Mouse (Mus musculus): ENCODE measurements around the gene Chrna10. TPM values are rescaled to one million over a fixed set of nuclear protein-coding genes. Genes with fewer than 3 reads are reported as not detected.

The Chrna10 gene
- polyA plus RNA-seq, 1 experiment from 2014 or later: not detected

DNA sequence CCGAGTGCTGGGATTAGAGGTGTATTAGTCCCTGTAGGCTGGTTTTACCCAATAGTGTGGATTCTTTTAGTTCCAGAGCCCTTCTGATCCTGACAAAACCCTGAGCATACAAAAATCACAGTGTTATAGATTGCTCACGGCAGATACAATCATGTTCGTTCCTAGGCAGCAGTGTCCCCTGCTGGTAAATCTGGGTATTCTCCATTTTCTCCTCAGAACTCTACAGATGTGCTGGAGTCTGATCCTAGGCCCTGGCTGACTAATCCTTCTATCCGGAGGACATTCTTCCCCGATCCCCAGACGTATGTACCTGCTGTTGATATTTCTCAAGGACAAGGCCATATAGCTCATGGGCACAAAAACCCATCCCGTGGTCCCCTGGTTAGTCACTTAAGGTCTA is 38.1 kb downstream of the Chrna10 start:
- no peak overlapping the region for H3K27ac ChIP-seq (replicated peaks)
- no peaks in the 10 kb centered on the region for H3K9me3 ChIP-seq
- no peaks in the 10 kb centered on the region for H3K27me3 ChIP-seq
- H3K36me3 ChIP-seq: peaks cover 90% of the 10 kb centered on the region
- H3K4me1 ChIP-seq (replicated peaks): no peaks in the 10 kb centered on the region
- no peak for ATAC-seq (ENCODE audit: low read depth)
- WGBS: 81% methylated on average over 7 of the region's 7 CpGs
- H3K9ac ChIP-seq: no peak overlapping the region
- no peak overlapping the region for H3K4me2 ChIP-seq
- H3K4me3 ChIP-seq: no peak overlapping the region

DNA sequence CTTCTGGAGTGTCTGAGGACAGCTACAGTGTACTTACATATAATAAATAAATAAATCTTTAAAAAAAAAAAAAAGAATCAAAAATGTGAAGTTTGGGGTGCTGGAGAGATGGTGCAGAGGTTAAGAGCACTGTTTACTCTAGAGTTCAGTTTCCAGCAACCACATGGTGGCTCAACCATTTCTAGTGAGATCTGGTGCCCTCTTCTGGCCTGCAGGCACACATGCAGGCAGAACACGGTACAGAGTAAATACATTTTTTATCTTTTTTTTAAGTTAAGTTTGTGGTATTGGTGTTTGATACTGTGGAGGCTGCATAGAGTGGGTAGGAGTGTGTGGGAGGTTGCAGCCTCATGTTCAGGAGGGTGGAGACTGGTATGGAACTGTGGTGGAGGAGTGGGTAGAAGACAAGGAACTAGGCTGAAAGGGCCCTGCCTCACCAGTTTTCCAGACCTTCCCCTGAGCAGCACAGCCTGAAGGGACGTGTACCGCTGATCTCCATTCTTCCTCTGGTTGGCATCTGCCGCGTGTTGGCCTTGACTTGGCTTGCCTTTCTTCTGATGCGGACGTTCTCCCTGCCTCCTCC is 39.8 kb downstream of the Chrna10 start:
- Histone ChIP-seq H3K9ac (no peak overlapping the region), H3K4me2 (no peak overlapping the region), H3K4me3 (no peak overlapping the region), H3K27me3 (no peaks in the 10 kb centered on the region), H3K27ac (replicated peaks) (no peak overlapping the region), H3K4me1 (replicated peaks) (no peaks in the 10 kb centered on the region), H3K36me3 (peaks cover 88% of the 10 kb centered on the region), H3K9me3 (no peaks in the 10 kb centered on the region)
- ATAC-seq (ENCODE audit: low read depth): no peak
- WGBS: 80% methylated on average over 7 of the region's 7 CpGs

DNA sequence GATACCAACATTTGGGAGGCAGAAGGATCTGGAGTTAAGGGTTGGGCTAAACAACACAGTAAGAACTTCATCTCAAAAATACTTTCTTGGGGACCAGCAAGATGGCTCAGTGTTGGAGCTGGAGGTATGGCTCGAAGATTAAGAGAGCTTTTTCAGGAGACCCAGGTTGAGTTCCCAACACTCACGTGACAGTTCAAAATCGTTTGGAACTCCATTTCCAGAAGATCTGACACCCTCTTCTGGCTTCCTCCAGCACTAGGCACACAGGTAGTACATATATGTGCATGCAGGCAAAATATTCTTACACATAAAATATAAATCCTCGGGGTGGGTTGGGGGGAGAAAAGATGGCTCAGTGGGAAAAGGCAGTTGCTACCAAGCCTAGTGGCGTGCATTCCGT is 50.3 kb downstream of the Chrna10 start:
- Histone ChIP-seq H3K4me1 (replicated peaks) (peaks cover 37% of the 10 kb centered on the region), H3K4me3 (peak overlapping the region; percentile 63), H3K9ac (peak overlapping the region; percentile 83), H3K4me2 (peak overlapping the region; percentile 84), H3K27me3 (no peaks in the 10 kb centered on the region), H3K27ac (replicated peaks) (no peak overlapping the region), H3K9me3 (no peaks in the 10 kb centered on the region), H3K36me3 (peaks cover 4% of the 10 kb centered on the region)
- no peak for ATAC-seq (ENCODE audit: low read depth)
- WGBS: 82% methylated on average over 6 of the region's 6 CpGs

DNA sequence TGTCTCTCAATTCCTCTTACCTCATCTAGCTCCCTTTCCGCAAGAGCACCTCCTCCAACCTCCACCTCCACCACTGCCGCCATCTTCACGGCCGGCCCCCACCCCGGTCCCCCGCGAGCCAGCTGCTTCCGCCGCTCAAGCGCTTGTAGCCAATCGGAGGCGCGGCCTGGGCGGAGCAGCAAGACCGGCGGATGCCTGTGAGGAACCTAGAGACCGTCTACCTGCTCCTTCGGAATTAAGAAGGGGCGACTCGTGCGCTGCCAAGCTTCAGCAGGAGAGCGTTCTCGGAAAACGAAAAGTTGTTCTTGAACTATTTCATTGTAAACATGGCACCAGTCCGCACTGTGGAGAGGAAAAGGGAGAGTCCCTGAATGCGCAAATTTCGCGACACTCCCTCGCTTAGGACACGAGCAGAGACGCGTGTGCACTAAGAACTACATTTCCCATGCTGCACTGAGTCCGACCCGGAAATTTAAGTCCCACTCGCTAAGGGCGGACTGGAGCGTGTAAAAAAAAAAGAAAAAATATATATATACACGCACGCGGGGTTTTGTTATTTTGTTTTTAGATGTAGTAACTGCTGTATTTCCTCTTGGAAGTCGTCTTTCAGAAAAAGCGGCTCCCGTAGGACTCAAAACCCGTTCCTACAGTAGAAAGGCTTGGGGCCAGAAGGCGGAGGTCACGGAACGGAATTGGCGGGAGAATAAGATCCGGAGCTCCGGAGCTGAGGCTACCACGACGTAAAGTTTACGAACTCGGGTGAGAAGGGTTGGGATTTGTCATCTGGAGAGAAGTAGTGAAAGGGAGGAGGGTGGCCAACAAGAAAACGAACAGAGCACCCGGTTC is 51.4 kb downstream of the Chrna10 start, which contains the start of the genes Rnf121, Xndc1 and Xntrpc:
Rnf121 (minus strand) TSS at position 424 of the 846 bp plus-strand sequence.
Xndc1 (plus strand) TSS at position 466 of the 846 bp plus-strand sequence.
Xntrpc (plus strand) TSS at position 668 of the 846 bp plus-strand sequence.
- under 1% methylated on average over 56 of the region's 56 CpGs for WGBS
- Histone ChIP-seq H3K4me2 (peak within 1 kb of the TSS; percentile 84), H3K27ac (replicated peaks) (peak within 1 kb of the TSS; percentile 81), H3K9ac (peak within 1 kb of the TSS; percentile 83), H3K4me3 (peak within 1 kb of the TSS; percentile 63), H3K36me3 (no peaks in the 10 kb centered on the region), H3K9me3 (no peaks in the 10 kb centered on the region), H3K27me3 (no peaks in the 10 kb centered on the region), H3K4me1 (replicated peaks) (peaks cover 37% of the 10 kb centered on the region)
- peak; percentile 99 for ATAC-seq (ENCODE audit: low read depth)

DNA sequence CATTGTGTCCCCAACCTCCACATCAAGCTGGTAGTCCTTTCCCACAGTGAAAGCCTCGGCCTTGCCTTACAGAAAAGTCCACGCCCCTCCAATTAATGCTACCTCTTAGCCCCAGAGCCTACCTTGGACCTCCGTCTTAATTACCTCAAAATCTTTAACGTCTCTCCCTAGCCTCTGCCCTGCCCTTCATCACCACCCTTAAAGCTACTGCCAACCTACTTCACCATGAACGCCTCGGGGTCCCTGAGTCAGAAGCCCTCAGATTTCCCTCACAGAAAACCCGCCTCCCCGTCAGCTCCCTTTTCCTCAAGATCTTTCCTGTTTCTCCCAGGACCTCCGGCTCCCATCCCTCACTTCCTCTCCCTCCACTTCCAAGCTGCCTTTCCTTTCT is 52.0 kb downstream of the Chrna10 start:
- H3K27ac ChIP-seq (replicated peaks): peak overlapping the region; percentile 81
- H3K4me1 ChIP-seq (replicated peaks): peaks cover 37% of the 10 kb centered on the region
- WGBS: under 1% methylated on average over 9 of the region's 9 CpGs
- H3K27me3 ChIP-seq: no peaks in the 10 kb centered on the region
- peak overlapping the region; percentile 83 for H3K9ac ChIP-seq
- H3K4me3 ChIP-seq: peak overlapping the region; percentile 63
- no peaks in the 10 kb centered on the region for H3K9me3 ChIP-seq
- ATAC-seq (ENCODE audit: low read depth): peak; percentile 62
- H3K4me2 ChIP-seq: peak overlapping the region; percentile 84
- 0 out of 2 replicates have a peak, but pooled peaks cover 2% of the 10 kb centered on the region for H3K36me3 ChIP-seq

DNA sequence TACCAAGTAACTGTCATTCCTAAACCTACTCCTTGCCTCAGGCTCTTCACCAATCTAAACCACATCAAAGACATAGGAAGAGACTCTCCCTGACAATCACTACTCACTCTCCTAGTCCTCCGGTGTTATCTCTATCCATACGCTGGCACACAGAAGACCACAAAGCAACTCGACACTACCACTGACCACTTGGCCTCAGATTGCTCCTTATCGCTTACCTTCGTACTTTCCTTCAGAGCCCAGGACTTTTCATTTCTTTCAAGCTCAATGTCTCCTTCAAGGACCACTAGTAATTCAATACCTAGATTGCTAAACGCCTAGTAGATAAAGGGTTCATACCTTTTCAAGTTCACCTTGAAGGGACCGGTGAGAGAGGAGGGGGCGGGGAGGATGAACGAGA is 52.7 kb downstream of the Chrna10 start:
- 92% methylated on average over 9 of the region's 9 CpGs for WGBS
- H3K27ac ChIP-seq (replicated peaks): no peak overlapping the region
- no peaks in the 10 kb centered on the region for H3K9me3 ChIP-seq
- peaks cover 9% of the 10 kb centered on the region for H3K36me3 ChIP-seq
- H3K9ac ChIP-seq: peak overlapping the region; percentile 83; the same call in 1 of the 2 replicates
- peak overlapping the region; percentile 84 for H3K4me2 ChIP-seq
- peak overlapping the region; percentile 63 for H3K4me3 ChIP-seq
- H3K4me1 ChIP-seq (replicated peaks): peaks cover 37% of the 10 kb centered on the region
- ATAC-seq (ENCODE audit: low read depth): no peak
- no peaks in the 10 kb centered on the region for H3K27me3 ChIP-seq

DNA sequence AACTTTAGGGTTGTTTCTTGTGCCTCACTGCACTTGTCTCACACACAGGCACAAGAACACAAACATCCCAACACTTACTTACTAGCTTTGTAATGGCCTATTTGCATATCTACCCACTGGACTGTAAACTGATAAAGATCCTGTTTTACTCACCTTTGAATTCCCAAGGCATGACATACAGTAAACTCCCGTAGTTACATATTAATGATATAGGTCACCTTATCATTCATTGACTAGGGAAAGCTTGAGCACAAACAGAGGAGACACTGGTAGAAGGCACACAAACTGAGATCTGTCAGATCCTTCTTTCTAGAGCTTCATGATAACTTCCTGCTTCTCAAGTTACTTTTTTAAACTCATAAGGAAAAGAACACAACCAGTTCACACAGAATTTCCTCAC is 54.4 kb downstream of the Chrna10 start:
- Histone ChIP-seq H3K36me3 (peaks cover 20% of the 10 kb centered on the region), H3K27ac (replicated peaks) (no peak overlapping the region), H3K9ac (no peak overlapping the region), H3K4me2 (no peak overlapping the region), H3K4me3 (no peak overlapping the region), H3K4me1 (replicated peaks) (peaks cover 37% of the 10 kb centered on the region), H3K9me3 (no peaks in the 10 kb centered on the region), H3K27me3 (no peaks in the 10 kb centered on the region)
- ATAC-seq (ENCODE audit: low read depth): no peak
- WGBS: 86% methylated on average over 1 of the region's 1 CpGs

DNA sequence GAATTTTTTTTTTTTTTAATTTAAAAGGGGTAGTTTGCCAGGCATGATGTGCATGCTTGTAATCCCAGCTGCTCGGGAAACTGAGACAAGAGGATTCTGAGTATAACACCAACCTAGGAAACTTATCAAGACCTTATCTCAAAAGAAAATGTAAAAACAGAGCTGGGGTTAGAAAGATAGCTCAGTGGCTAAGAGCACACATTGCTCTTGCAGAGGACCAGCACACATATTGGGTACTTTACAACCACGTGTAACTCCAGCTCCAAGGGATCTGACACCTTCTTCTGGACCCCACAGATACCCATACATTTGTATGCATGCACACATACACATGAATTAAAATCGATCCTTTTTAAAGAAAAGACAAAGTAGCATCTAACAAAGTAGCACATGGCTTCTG is 55.3 kb downstream of the Chrna10 start:
- no peak overlapping the region for H3K27ac ChIP-seq (replicated peaks)
- H3K27me3 ChIP-seq: no peaks in the 10 kb centered on the region
- no peak for ATAC-seq (ENCODE audit: low read depth)
- H3K4me3 ChIP-seq: no peak overlapping the region
- peaks cover 33% of the 10 kb centered on the region for H3K4me1 ChIP-seq (replicated peaks)
- no peaks in the 10 kb centered on the region for H3K9me3 ChIP-seq
- H3K9ac ChIP-seq: no peak overlapping the region
- peaks cover 26% of the 10 kb centered on the region for H3K36me3 ChIP-seq
- H3K4me2 ChIP-seq: no peak overlapping the region
- WGBS: 94% methylated on average over 3 of the region's 3 CpGs

Other genes with a start within 250 kb of the Chrna10 start
- 0.77 and 4.3 TPM in 2 replicates for gene Folr1, start 246.0 kb downstream of the Chrna10 start, polyA plus RNA-seq (2015; fragmentation: Nextera tagmentation; extraction: Ambion mirVana)
- 134 and 139 TPM in 2 replicates for gene Lamtor1, start 210.9 kb downstream of the Chrna10 start, polyA plus RNA-seq (2015; fragmentation: Nextera tagmentation; extraction: Ambion mirVana)
- 0.25 and 0.54 TPM in 2 replicates for gene Tomt, start 210.5 kb downstream of the Chrna10 start, polyA plus RNA-seq (2015; fragmentation: Nextera tagmentation; extraction: Ambion mirVana)
- 6.6 and 8.3 TPM in 2 replicates for gene Lrrc51, start 182.9 kb downstream of the Chrna10 start, polyA plus RNA-seq (2015; fragmentation: Nextera tagmentation; extraction: Ambion mirVana)
- 46.2 and 50.1 TPM in 2 replicates for gene Numa1, start 182.7 kb downstream of the Chrna10 start, polyA plus RNA-seq (2015; fragmentation: Nextera tagmentation; extraction: Ambion mirVana)
- 3.7 and 4.6 TPM in 2 replicates for gene Il18bp, start 98.1 kb downstream of the Chrna10 start, polyA plus RNA-seq (2015; fragmentation: Nextera tagmentation; extraction: Ambion mirVana)
- gene Rnf121, start 51.4 kb downstream of the Chrna10 start, polyA plus RNA-seq (2015; fragmentation: Nextera tagmentation; extraction: Ambion mirVana): 30.7 and 33.2 TPM in 2 replicates
- gene Xndc1, start 51.3 kb downstream of the Chrna10 start, polyA plus RNA-seq (2015; fragmentation: Nextera tagmentation; extraction: Ambion mirVana): 22.0 and 27.1 TPM in 2 replicates
- 1.9 and 2.5 TPM in 2 replicates for gene Xntrpc, start 51.1 kb downstream of the Chrna10 start, polyA plus RNA-seq (2015; fragmentation: Nextera tagmentation; extraction: Ambion mirVana)
- gene Trpc2, start 33.7 kb downstream of the Chrna10 start, polyA plus RNA-seq (2015; fragmentation: Nextera tagmentation; extraction: Ambion mirVana): 1.8 TPM in 1 of 2 replicates, not detected in the other
- 0.71 and 1.2 TPM in 2 replicates for gene Art1, start 15.1 kb downstream of the Chrna10 start, polyA plus RNA-seq (2015; fragmentation: Nextera tagmentation; extraction: Ambion mirVana)
- 0.60 and 0.77 TPM in 2 replicates for gene Art5, start 7.3 kb downstream of the Chrna10 start, polyA plus RNA-seq (2015; fragmentation: Nextera tagmentation; extraction: Ambion mirVana)
- 21.6 and 23.7 TPM in 2 replicates for gene Nup98, start 93.3 kb upstream of the Chrna10 start, polyA plus RNA-seq (2015; fragmentation: Nextera tagmentation; extraction: Ambion mirVana)
- gene Pgap2, start 93.4 kb upstream of the Chrna10 start, polyA plus RNA-seq (2015; fragmentation: Nextera tagmentation; extraction: Ambion mirVana): 47.5 and 49.6 TPM in 2 replicates
- gene Rhog, start 139.2 kb upstream of the Chrna10 start, polyA plus RNA-seq (2015; fragmentation: Nextera tagmentation; extraction: Ambion mirVana): 20.1 and 22.5 TPM in 2 replicates
- 10.2 and 11.6 TPM in 2 replicates for gene Stim1, start 151.0 kb upstream of the Chrna10 start, polyA plus RNA-seq (2015; fragmentation: Nextera tagmentation; extraction: Ambion mirVana)

Data from neural tube, embryonic 13.5 days (tissue).